Mouse (Mus musculus): ENCODE results near the gene Gm21897.

- TF ChIP-seq CTCF (IDR thresholded peaks at IDR 0.05; ENCODE audit: control insufficient read depth, insufficient read depth, low read length) (no peak), POLR2A (IDR thresholded peaks at IDR 0.05; ENCODE audit: borderline replicate concordance, control insufficient read depth, low read depth, low read length) (no peak)
Measured at GRCm38 (mm10) chr16:15294911-15295659, 22.2 kb upstream of the Gm21897 start.
